Mouse (Mus musculus) kidney, embryonic 16.5 days (tissue): ENCODE data around the gene Dzip3. TPM values are rescaled to one million over a fixed set of nuclear protein-coding genes. Genes with fewer than 3 reads are reported as not detected.

Experiments used
- ATAC-seq: fragments of 200-750 bp; cut with Nextera tagmentation; 2 replicates; pipeline ENCODE4 v1.8.0; 2017; ENCODE audit warnings: moderate TSS enrichment; ENCODE audit not compliant: low FRiP score, low TSS enrichment
- H3K27ac ChIP-seq: fragments of 300-500 bp; sonication (generic); 2 replicates; pipeline ENCODE4 v1.5.1; 2014; ENCODE audit warnings: low read length
- H3K27me3 ChIP-seq: fragments of 300-500 bp; sonication (generic); 2 replicates; pipeline ENCODE4 v1.6.1; 2014; ENCODE audit warnings: low read length, control low read depth, mixed read lengths; ENCODE audit not compliant: insufficient read depth
- H3K36me3 ChIP-seq: fragments of 300-500 bp; sonication (generic); 2 replicates; pipeline ENCODE4 v1.6.1; 2014; ENCODE audit warnings: low read length, control low read depth, mixed read lengths; ENCODE audit not compliant: insufficient read depth
- H3K4me1 ChIP-seq: fragments of 300-500 bp; sonication (generic); 2 replicates; pipeline ENCODE4 v1.6.1; 2014; ENCODE audit warnings: low read length, control low read depth, mixed read lengths; ENCODE audit not compliant: insufficient read depth
- H3K4me2 ChIP-seq: fragments of 300-500 bp; sonication (generic); replicated peaks from 2 replicates; pipeline ENCODE4 v1.6.1; 2014; ENCODE audit warnings: low read depth, low read length
- H3K4me3 ChIP-seq: fragments of 300-500 bp; sonication (generic); 2 replicates; pipeline ENCODE4 v1.5.1; 2014; ENCODE audit warnings: mild to moderate bottlenecking, low read length
- H3K9ac ChIP-seq: fragments of 300-500 bp; sonication (generic); replicated peaks from 2 replicates; pipeline ENCODE4 v1.6.1; 2014; ENCODE audit warnings: low read length
- H3K9me3 ChIP-seq: fragments of 300-500 bp; sonication (generic); 2 replicates; pipeline ENCODE4 v1.6.1; 2016; ENCODE audit warnings: low read length, control low read depth
- WGBS: fragments of 180-500 bp; shearing (Covaris S2); extraction: QIAGEN DNeasy Blood & Tissue Kit; methylation state at CpG from one replicate; pipeline ENCODE4 v1.1.7; 2014; 5-methylcytosine and 5-hydroxymethylcytosine counted together
- polyA plus RNA-seq: library from polyadenylated mRNA; unstranded; fragments of >200 nt; fragmentation: Nextera tagmentation; extraction: Ambion mirVana; gene quantifications from 2 replicates; pipeline ENCODE4 v1.2.1, GENCODE M21; 2015

Dzip3 gene
- polyA plus RNA-seq, 1 experiment from 2014 or later, result 25.0 TPM

- ATAC-seq, result no peak
- Histone ChIP-seq H3K4me2 (no peak overlapping the region), H3K9me3 (no peaks in the 10 kb centered on the region), H3K36me3 (0 out of 2 replicates have a peak, but pooled peaks cover 3% of the 10 kb centered on the region), H3K4me3 (no peak overlapping the region), H3K27me3 (no peaks in the 10 kb centered on the region), H3K27ac (no peak overlapping the region), H3K4me1 (0 out of 2 replicates have a peak, but pooled peaks cover 8% of the 10 kb centered on the region), H3K9ac (no peak overlapping the region)
Measured at GRCm38 (mm10) chr16:48989700-48990099, 4.3 kb downstream of the Dzip3 start.

- 51% methylated on average over 5 of the region's 5 CpGs for WGBS
- no peaks in the 10 kb centered on the region for H3K9me3 ChIP-seq
- no peak for ATAC-seq
Measured at GRCm38 (mm10) chr16:48985034-48985627, 8.8 kb downstream of the Dzip3 start.

GRCm38 (mm10) chr16:48979965-48980364, 14.0 kb downstream of the Dzip3 start:
- Histone ChIP-seq H3K4me3 (no peak overlapping the region), H3K36me3 (peaks cover 15% of the 10 kb centered on the region), H3K27me3 (no peaks in the 10 kb centered on the region), H3K9me3 (no peaks in the 10 kb centered on the region), H3K4me2 (no peak overlapping the region), H3K4me1 (no peaks in the 10 kb centered on the region), H3K9ac (no peak overlapping the region), H3K27ac (no peak overlapping the region)
- ATAC-seq, result no peak

More at GRCm38 (mm10) chr16:48985034-48985627, 8.8 kb downstream of the Dzip3 start:
- no peaks in the 10 kb centered on the region for H3K36me3 ChIP-seq
- H3K4me3 ChIP-seq, result no peak overlapping the region
- H3K4me1 ChIP-seq, result no peaks in the 10 kb centered on the region
- no peak overlapping the region for H3K9ac ChIP-seq
- no peaks in the 10 kb centered on the region for H3K27me3 ChIP-seq
- no peak overlapping the region for H3K27ac ChIP-seq
- H3K4me2 ChIP-seq, result no peak overlapping the region

- 97% methylated on average over 1 of the region's 1 CpGs for WGBS
- no peak overlapping the region for H3K27ac ChIP-seq
Measured at GRCm38 (mm10) chr16:48973548-48973947, 20.4 kb downstream of the Dzip3 start.

GRCm38 (mm10) chr16:48972996-48973395, 21.0 kb downstream of the Dzip3 start:
- Histone ChIP-seq H3K27ac (no peak overlapping the region), H3K9ac (no peak overlapping the region), H3K9me3 (no peaks in the 10 kb centered on the region), H3K36me3 (0 out of 2 replicates have a peak, but pooled peaks cover 10% of the 10 kb centered on the region), H3K4me3 (no peak overlapping the region), H3K4me2 (no peak overlapping the region), H3K4me1 (no peaks in the 10 kb centered on the region), H3K27me3 (no peaks in the 10 kb centered on the region)
- 96% methylated on average over 2 of the region's 2 CpGs for WGBS
- ATAC-seq, result no peak

More at GRCm38 (mm10) chr16:48973548-48973947, 20.4 kb downstream of the Dzip3 start:
- no peak overlapping the region for H3K4me2 ChIP-seq
- peaks cover 16% of the 10 kb centered on the region for H3K36me3 ChIP-seq
- no peaks in the 10 kb centered on the region for H3K27me3 ChIP-seq
- no peak for ATAC-seq
- no peaks in the 10 kb centered on the region for H3K4me1 ChIP-seq
- H3K9me3 ChIP-seq, result no peaks in the 10 kb centered on the region
- H3K4me3 ChIP-seq, result no peak overlapping the region
- H3K9ac ChIP-seq, result no peak overlapping the region

GRCm38 (mm10) chr16:48941805-48942204, 52.2 kb downstream of the Dzip3 start:
- Histone ChIP-seq H3K4me3 (no peak overlapping the region), H3K27ac (no peak overlapping the region), H3K27me3 (no peaks in the 10 kb centered on the region), H3K9me3 (no peaks in the 10 kb centered on the region), H3K4me1 (no peaks in the 10 kb centered on the region), H3K36me3 (peaks cover 11% of the 10 kb centered on the region; the same call in 1 of the 2 replicates), H3K9ac (no peak overlapping the region), H3K4me2 (no peak overlapping the region)
- 77% methylated on average over 1 of the region's 1 CpGs for WGBS
- ATAC-seq, result no peak

GRCm38 (mm10) chr16:48923724-48924123, 70.2 kb downstream of the Dzip3 start:
- no peaks in the 10 kb centered on the region for H3K9me3 ChIP-seq
- H3K27ac ChIP-seq, result no peak overlapping the region
- no peaks in the 10 kb centered on the region for H3K4me1 ChIP-seq
- H3K4me2 ChIP-seq, result no peak overlapping the region
- H3K9ac ChIP-seq, result no peak overlapping the region
- peaks cover 25% of the 10 kb centered on the region for H3K36me3 ChIP-seq
- no peak overlapping the region for H3K4me3 ChIP-seq
- H3K27me3 ChIP-seq, result no peaks in the 10 kb centered on the region
- no peak for ATAC-seq
- WGBS, result 92% methylated on average over 1 of the region's 1 CpGs

GRCm38 (mm10) chr16:48913206-48913605, 80.8 kb downstream of the Dzip3 start:
- Histone ChIP-seq H3K9me3 (no peaks in the 10 kb centered on the region), H3K27me3 (no peaks in the 10 kb centered on the region), H3K4me1 (no peaks in the 10 kb centered on the region), H3K27ac (no peak overlapping the region), H3K9ac (no peak overlapping the region), H3K4me3 (no peak overlapping the region), H3K4me2 (no peak overlapping the region), H3K36me3 (no peaks in the 10 kb centered on the region)
- ATAC-seq, result no peak
- 94% methylated on average over 3 of the region's 3 CpGs for WGBS

- H3K4me1 ChIP-seq, result no peaks in the 10 kb centered on the region
- WGBS, result 91% methylated on average over 1 of the region's 1 CpGs
- no peak overlapping the region for H3K9ac ChIP-seq
- no peaks in the 10 kb centered on the region for H3K36me3 ChIP-seq
- ATAC-seq, result no peak
- H3K9me3 ChIP-seq, result no peaks in the 10 kb centered on the region
- H3K27ac ChIP-seq, result no peak overlapping the region
- no peak overlapping the region for H3K4me3 ChIP-seq
- H3K4me2 ChIP-seq, result no peak overlapping the region
- H3K27me3 ChIP-seq, result no peaks in the 10 kb centered on the region
Measured at GRCm38 (mm10) chr16:48911184-48911583, 82.8 kb downstream of the Dzip3 start.

GRCm38 (mm10) chr16:48899868-48900267, 94.1 kb downstream of the Dzip3 start:
- Histone ChIP-seq H3K36me3 (no peaks in the 10 kb centered on the region), H3K4me2 (no peak overlapping the region), H3K27me3 (no peaks in the 10 kb centered on the region), H3K9me3 (no peaks in the 10 kb centered on the region), H3K9ac (no peak overlapping the region), H3K4me3 (no peak overlapping the region), H3K4me1 (no peaks in the 10 kb centered on the region), H3K27ac (no peak overlapping the region)
- WGBS, result 58% methylated on average over 1 of the region's 1 CpGs
- ATAC-seq, result no peak
